Mouse (Mus musculus): Measurements from ENCODE around the gene Trpv1. TPM values are rescaled to one million over a fixed set of nuclear protein-coding genes. Genes with fewer than 3 reads are reported as not detected.

Gene Trpv1
- total RNA-seq (2021) = under 1 TPM; 0.15 TPM
- long read RNA-seq, experiment 1 = 0 reads
- long read RNA-seq, experiment 2, partial matches to known transcripts = 0 of 2 reads
- long read RNA-seq, experiment 2, other reads (novel, unspliced or antisense) = 2 of 2 reads

- intact Hi-C loops (cut with DNase I) = no loop called here
- no peak for DNase-seq
Measured at GRCm38 (mm10) chr11:73233992-73234391, at the start of gene Trpv1. TSS of gene Trpv1 (plus strand) at chr11:73234292.

GRCm38 (mm10) chr11:73185872-73186615 is 48.0 kb upstream of the Trpv1 start:
- intact Hi-C loops (cut with DNase I) = no loop called here
- DNase-seq = no peak

- no peak for DNase-seq
- intact Hi-C loops (cut with DNase I) = no loop called here
Measured at GRCm38 (mm10) chr11:73187231-73187630, 46.9 kb upstream of the Trpv1 start.

- intact Hi-C loops (cut with DNase I) = no loop called here
- no peak for DNase-seq
Measured at GRCm38 (mm10) chr11:73193047-73193446, 41.0 kb upstream of the Trpv1 start.

GRCm38 (mm10) chr11:73194444-73194843 is 39.6 kb upstream of the Trpv1 start:
- no peak for DNase-seq
- intact Hi-C loops (cut with DNase I) = no loop called here

GRCm38 (mm10) chr11:73198190-73198589 is 35.9 kb upstream of the Trpv1 start:
- intact Hi-C loops (cut with DNase I) = no loop called here
- DNase-seq = no peak

GRCm38 (mm10) chr11:73198603-73199229 is 35.4 kb upstream of the Trpv1 start, which contains the start of gene Ctns:
TSS of gene Ctns (minus strand) at chr11:73199042.
- intact Hi-C loops (cut with DNase I) = no loop called here
- DNase-seq = peak in 1 of 2 experiments; percentile 66

GRCm38 (mm10) chr11:73199230-73199712 is 34.8 kb upstream of the Trpv1 start, which contains the start of gene Shpk:
TSS of gene Shpk (plus strand) at chr11:73199460.
- peak; percentile 91 to 93 for DNase-seq
- intact Hi-C loops (cut with DNase I) = no loop called here

GRCm38 (mm10) chr11:73199879-73200278 is 34.2 kb upstream of the Trpv1 start:
- intact Hi-C loops (cut with DNase I) = no loop called here
- no peak for DNase-seq

- no peak for DNase-seq
- intact Hi-C loops (cut with DNase I) = no loop called here
Measured at GRCm38 (mm10) chr11:73201021-73201420, 33.1 kb upstream of the Trpv1 start.

- DNase-seq = no peak
- intact Hi-C loops (cut with DNase I) = no loop called here
Measured at GRCm38 (mm10) chr11:73201597-73201996, 32.5 kb upstream of the Trpv1 start.

- DNase-seq = no peak
- intact Hi-C loops (cut with DNase I) = no loop called here
Measured at GRCm38 (mm10) chr11:73203895-73204294, 30.2 kb upstream of the Trpv1 start.

- intact Hi-C loops (cut with DNase I) = no loop called here
- DNase-seq = no peak
Measured at GRCm38 (mm10) chr11:73205194-73205593, 28.9 kb upstream of the Trpv1 start.

GRCm38 (mm10) chr11:73207621-73208020 is 26.5 kb upstream of the Trpv1 start:
- no peak for DNase-seq
- intact Hi-C loops (cut with DNase I) = no loop called here

GRCm38 (mm10) chr11:73213956-73214355 is 20.1 kb upstream of the Trpv1 start:
- no peak for DNase-seq
- intact Hi-C loops (cut with DNase I) = no loop called here

- no peak for DNase-seq
- intact Hi-C loops (cut with DNase I) = no loop called here
Measured at GRCm38 (mm10) chr11:73219671-73220070, 14.4 kb upstream of the Trpv1 start.

- intact Hi-C loops (cut with DNase I) = no loop called here
- no peak for DNase-seq
Measured at GRCm38 (mm10) chr11:73220651-73221050, 13.4 kb upstream of the Trpv1 start.

- peak in 1 of 2 experiments; percentile 7 for DNase-seq
- intact Hi-C loops (cut with DNase I) = no loop called here
Measured at GRCm38 (mm10) chr11:73222846-73223245, 11.2 kb upstream of the Trpv1 start.

GRCm38 (mm10) chr11:73223966-73224365 is 10.1 kb upstream of the Trpv1 start:
- peak in 1 of 2 experiments; percentile 17 for DNase-seq
- intact Hi-C loops (cut with DNase I) = no loop called here

GRCm38 (mm10) chr11:73225856-73226255 is 8.2 kb upstream of the Trpv1 start:
- intact Hi-C loops (cut with DNase I) = no loop called here
- DNase-seq = no peak

GRCm38 (mm10) chr11:73228881-73229280 is 5.2 kb upstream of the Trpv1 start:
- DNase-seq = peak in 1 of 2 experiments; percentile 4
- intact Hi-C loops (cut with DNase I) = no loop called here

GRCm38 (mm10) chr11:73230081-73230480 is 4.0 kb upstream of the Trpv1 start:
- DNase-seq = no peak
- intact Hi-C loops (cut with DNase I) = no loop called here
